Mouse (Mus musculus): Measurements from ENCODE around the gene Fat1.
"Not testable (repeated sequence)": the region's sequence is repeated elsewhere in the genome, so short reads cannot be mapped to it uniquely, and the experiment has no call there.

Fat1 gene

DNA sequence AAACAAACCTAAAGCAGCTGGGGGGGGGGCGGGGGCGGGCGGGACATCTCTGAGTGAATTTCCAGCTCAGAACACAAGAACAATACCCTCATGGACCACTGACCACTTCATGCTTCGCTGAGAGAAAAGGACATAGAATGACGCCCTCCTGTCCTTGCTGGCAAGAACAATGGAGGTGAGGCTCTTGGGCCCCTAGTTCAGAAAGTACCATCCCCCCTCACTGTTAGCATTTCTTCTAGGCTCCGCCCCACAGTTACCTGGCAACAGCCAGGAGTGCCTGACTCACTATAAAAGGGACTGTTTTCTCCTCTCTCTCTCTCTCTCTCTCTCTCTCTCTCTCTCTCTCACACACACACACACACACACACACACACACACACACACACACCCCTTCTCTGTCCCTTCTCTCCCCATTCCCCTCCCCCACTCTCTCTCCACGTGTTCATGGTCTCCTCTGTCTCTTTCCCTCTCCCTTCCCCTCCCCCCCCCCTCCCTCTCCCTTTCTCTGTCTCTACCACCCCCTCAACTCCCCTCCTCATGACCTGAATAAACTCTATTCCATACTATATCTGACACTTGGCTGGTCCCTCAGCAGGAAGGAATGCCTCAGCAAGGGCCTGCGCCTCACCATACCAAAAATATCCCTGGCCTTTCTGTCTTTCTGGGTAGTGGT lies 129.1 kb downstream of the Fat1 start:
- no peak for DNase-seq (ENCODE audit: low read depth, low spot score)

DNA sequence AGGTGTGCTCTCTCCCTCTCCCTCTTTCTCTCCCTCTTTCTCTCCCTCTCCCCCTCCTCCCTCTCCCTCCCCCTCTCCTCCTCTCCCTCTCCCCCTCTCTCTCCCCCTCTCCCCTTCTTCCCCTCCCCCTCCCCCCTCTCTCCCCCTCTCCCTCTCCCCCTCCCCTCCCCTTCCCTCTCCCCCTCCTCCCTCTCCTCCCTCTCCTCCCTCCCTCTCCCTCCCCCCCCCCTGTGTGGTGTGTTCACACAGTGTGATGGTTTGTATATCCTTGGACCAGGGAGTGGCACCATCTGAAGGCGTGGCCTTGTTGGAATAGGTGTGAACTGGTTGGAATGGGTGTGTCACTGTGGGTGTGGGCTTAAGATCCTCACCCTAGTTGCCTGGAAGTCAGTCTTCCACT lies 130.1 kb downstream of the Fat1 start:
- not testable (repeated sequence) for DNase-seq (ENCODE audit: low read depth, low spot score)

DNA sequence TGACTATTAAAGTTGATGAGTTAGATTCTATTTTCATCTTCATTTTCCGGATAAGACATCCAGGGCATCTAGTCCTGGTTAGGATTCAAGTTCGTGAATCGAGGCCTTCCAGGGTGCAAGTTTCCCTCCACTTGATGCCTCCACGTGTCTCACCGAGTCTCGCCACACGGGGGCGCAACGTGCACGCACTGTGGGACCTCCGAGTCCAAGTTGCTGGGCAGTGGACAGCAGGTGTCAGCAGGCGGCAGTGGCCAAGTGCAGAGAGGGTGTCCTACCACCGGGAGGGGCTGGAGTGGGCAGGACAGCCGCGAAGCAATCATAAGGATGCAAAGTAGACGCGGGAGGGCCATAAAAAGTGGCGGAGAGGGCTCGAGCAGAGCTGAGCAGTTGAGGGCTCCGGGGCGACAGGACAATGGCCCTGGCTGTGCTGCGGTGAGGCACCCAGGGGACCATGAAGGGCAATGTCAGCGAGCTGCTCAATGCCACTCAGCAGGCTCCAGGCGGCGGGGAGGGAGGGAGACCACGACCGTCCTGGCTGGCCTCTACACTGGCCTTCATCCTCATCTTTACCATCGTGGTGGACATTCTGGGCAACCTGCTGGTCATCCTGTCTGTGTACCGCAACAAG lies 133.6 kb downstream of the Fat1 start, which contains the start of gene Mtnr1a:
Gene Mtnr1a (plus strand): TSS at position 379 of the 628 bp plus-strand sequence.
- DNase-seq (ENCODE audit: low read depth, low spot score) = peak; percentile 82

DNA sequence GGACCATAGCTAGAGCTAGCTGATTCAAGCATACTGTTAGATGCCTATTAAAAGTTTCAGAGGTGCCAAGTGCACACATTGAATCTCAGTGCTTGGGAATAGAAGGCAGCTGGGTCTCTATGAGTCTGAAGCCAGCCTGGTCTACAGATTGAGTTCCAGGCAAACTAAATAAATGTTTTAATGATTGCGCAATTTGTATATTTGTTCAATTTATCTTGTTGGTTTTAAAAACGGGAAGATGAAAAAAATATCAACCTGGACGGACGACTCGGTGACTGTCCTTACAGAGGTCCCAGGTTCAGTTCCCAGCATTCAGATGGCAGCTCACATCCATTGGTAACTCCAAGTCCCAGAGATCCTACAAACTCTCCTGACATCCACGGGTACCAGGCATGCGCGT lies 135.7 kb downstream of the Fat1 start:
- DNase-seq (ENCODE audit: low read depth, low spot score) = no peak

DNA sequence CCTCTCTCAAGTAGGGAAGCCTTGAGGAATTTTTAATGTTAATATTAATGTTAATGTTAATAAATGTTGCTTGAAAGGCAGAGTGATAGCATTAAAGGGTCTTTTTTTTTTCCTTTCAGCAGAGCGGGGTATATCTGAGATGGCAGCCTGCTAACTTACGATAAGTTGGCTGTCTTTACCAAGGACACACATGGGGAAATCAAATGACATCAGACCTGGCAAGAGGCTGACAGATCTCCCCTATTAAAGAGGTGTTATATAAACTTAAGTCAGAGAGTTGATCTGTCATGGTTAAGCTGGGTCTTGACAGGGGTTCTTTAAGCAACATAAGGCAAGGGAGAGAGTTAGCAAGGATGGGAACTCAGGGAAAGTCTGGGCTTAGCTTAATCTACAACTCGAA lies 145.6 kb downstream of the Fat1 start:
- DNase-seq (ENCODE audit: low read depth, low spot score) = no peak

DNA sequence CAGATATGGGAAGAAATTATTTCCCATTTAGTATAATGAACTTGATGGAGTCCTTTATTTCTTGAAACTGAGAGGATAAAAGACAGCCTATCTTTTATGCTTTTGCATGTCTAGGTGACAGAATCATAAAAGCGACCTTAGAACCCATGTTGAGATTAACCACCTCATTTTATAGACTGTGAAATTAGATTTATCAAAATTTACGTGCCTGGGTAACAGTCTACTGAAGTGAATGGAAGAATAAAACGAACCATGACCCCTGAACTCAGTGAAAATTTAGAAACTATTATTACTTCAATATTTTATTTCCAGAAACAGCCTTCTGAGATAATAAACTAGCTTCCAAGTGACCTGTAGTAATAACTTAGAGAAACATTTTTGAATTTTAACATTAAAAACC lies 158.4 kb downstream of the Fat1 start:
- no peak for DNase-seq (ENCODE audit: low read depth, low spot score)
